Mouse (Mus musculus) kidney, adult 10 weeks (tissue): ENCODE measurements around the gene Cyp8b1. TPM values are rescaled to one million over a fixed set of nuclear protein-coding genes. Genes with fewer than 3 reads are reported as not detected.

Experiments
- polyA plus RNA-seq: library from polyadenylated mRNA; stranded (reverse); fragments of 350-450 nt; fragmentation: Illumina TruSeq; extraction: RNeasy Lipid Tissue Mini Kit (QIAGEN cat#74804); gene quantifications from one replicate; pipeline ENCODE4 v1.2.3, GENCODE M21; 2014; ENCODE audit warnings: low read depth, low replicate concordance

The Cyp8b1 gene
- not detected for polyA plus RNA-seq

GRCm38 (mm10) chr9:121916102-121916501 lies at the start of gene Cyp8b1:
Gene Cyp8b1, minus strand, starts transcription at chr9:121916305.

GRCm38 (mm10) chr9:121950418-121951113 lies 34.5 kb upstream of the Cyp8b1 start, which contains the start of gene Fam198a:
Gene Fam198a, plus strand, starts transcription at chr9:121950988.

GRCm38 (mm10) chr9:121898245-121898644 lies 17.9 kb downstream of the Cyp8b1 start, which contains the start of gene Ackr2:
Gene Ackr2, plus strand, starts transcription at chr9:121898355.

Other genes starting within 250 kb of the Cyp8b1 start
- gene Sec22c, start 210.8 kb downstream of the Cyp8b1 start, polyA plus RNA-seq = 6.2 TPM
- gene Ss18l2, start 206.0 kb downstream of the Cyp8b1 start, polyA plus RNA-seq = 77.1 TPM
- gene Nktr, start 197.1 kb downstream of the Cyp8b1 start, polyA plus RNA-seq = 81.3 TPM
- 0.08 TPM for gene Zfp651, start 157.0 kb downstream of the Cyp8b1 start, polyA plus RNA-seq
- gene Klhl40, start 138.7 kb downstream of the Cyp8b1 start, polyA plus RNA-seq = not detected
- not detected for gene Hhatl, start 123.8 kb downstream of the Cyp8b1 start, polyA plus RNA-seq
- gene Ccdc13, start 76.8 kb downstream of the Cyp8b1 start, polyA plus RNA-seq = not detected
- gene Higd1a, start 57.9 kb downstream of the Cyp8b1 start, polyA plus RNA-seq = 76.6 TPM
- gene Ackr2, start 17.9 kb downstream of the Cyp8b1 start, polyA plus RNA-seq = 0.32 TPM
- gene Fam198a, start 34.7 kb upstream of the Cyp8b1 start, polyA plus RNA-seq = 0.12 TPM
- gene Pomgnt2, start 80.8 kb upstream of the Cyp8b1 start, polyA plus RNA-seq = 0.61 TPM
- gene Snrk, start 201.0 kb upstream of the Cyp8b1 start, polyA plus RNA-seq = 71.1 TPM